Mouse (Mus musculus): ENCODE results near the gene Rbm19.

- no peak for TF ChIP-seq CTCF (IDR thresholded peaks at IDR 0.05 in 2 of 3, conservative IDR thresholded peaks at IDR 0.05 in 1 of 3; ENCODE audit: control insufficient read depth in 1 of 3, insufficient read depth in 1 of 3, low read depth in 2 of 3, low read length in 3 of 3, poor library complexity in 1 of 3, severe bottlenecking in 1 of 3)
- TF ChIP-seq CHD1 (IDR thresholded peaks at IDR 0.05; ENCODE audit: low read depth, low read length), result no peak
- TF ChIP-seq MXI1 (IDR thresholded peaks at IDR 0.05; ENCODE audit: low read depth, low read length), result no peak
- TF ChIP-seq POLR2A (IDR thresholded peaks at IDR 0.05; ENCODE audit: control insufficient read depth in 1 of 2, insufficient read depth in 1 of 2, low read depth in 1 of 2, low read length in 2 of 2, poor library complexity in 1 of 2), result no peak
- no peak for TF ChIP-seq ELF1 (IDR thresholded peaks at IDR 0.05; ENCODE audit: low read depth, low read length)
- TF ChIP-seq EP300 (IDR thresholded peaks at IDR 0.05; ENCODE audit: low read depth in 1 of 2, low read length in 2 of 2), result no peak
Measured at GRCm38 (mm10) chr5:120206313-120206943, 90.2 kb downstream of the Rbm19 start.
